Mouse (Mus musculus) heart, embryonic 13.5 days (tissue): ENCODE data around the gene Ddx39. TPM values are rescaled to one million over a fixed set of nuclear protein-coding genes. Genes with fewer than 3 reads are reported as not detected.

Experiments
- ATAC-seq: fragments of 200-750 bp; cut with Nextera tagmentation; 2 replicates; pipeline ENCODE4 v1.8.0; 2017; ENCODE audit warnings: moderate TSS enrichment; ENCODE audit not compliant: insufficient number of reproducible peaks, low FRiP score, low TSS enrichment; ENCODE audit errors: extremely low read depth
- H3K27ac ChIP-seq: fragments of 300-500 bp; sonication (generic); replicated peaks from 2 replicates; pipeline ENCODE4 v1.5.1; 2015; ENCODE audit warnings: moderate library complexity, mild to moderate bottlenecking, inconsistent platforms
- H3K27me3 ChIP-seq: fragments of 300-500 bp; sonication (generic); replicated peaks from 2 replicates; pipeline ENCODE4 v1.6.1; 2015; ENCODE audit warnings: mild to moderate bottlenecking, inconsistent platforms
- H3K36me3 ChIP-seq: fragments of 300-500 bp; sonication (generic); 2 replicates; pipeline ENCODE4 v1.6.1; 2015; ENCODE audit warnings: mild to moderate bottlenecking, inconsistent platforms
- H3K4me1 ChIP-seq: fragments of 300-500 bp; sonication (generic); 2 replicates; pipeline ENCODE4 v1.6.1; 2015; ENCODE audit warnings: inconsistent platforms
- H3K4me2 ChIP-seq: fragments of 300-500 bp; sonication (generic); 2 replicates; pipeline ENCODE4 v1.6.1; 2015; ENCODE audit warnings: inconsistent platforms, mild to moderate bottlenecking, moderate library complexity
- H3K4me3 ChIP-seq: fragments of 300-500 bp; sonication (generic); 2 replicates; pipeline ENCODE4 v1.5.1; 2015; ENCODE audit warnings: moderate library complexity, mild to moderate bottlenecking, inconsistent platforms
- H3K9ac ChIP-seq: fragments of 300-500 bp; sonication (generic); 2 replicates; pipeline ENCODE4 v1.6.1; 2015; ENCODE audit warnings: inconsistent platforms, mild to moderate bottlenecking, moderate library complexity
- H3K9me3 ChIP-seq: fragments of 300-500 bp; sonication (generic); 2 replicates; pipeline ENCODE4 v1.6.1; 2016; ENCODE audit warnings: inconsistent platforms
- WGBS: fragments of 180-500 bp; shearing (Covaris S2); methylation state at CpG from one replicate; pipeline ENCODE4 v1.1.7; 2015; ENCODE audit warnings: mixed read lengths; 5-methylcytosine and 5-hydroxymethylcytosine counted together
- microRNA-seq: library from miRNA; unstranded; fragments of <30 nt; microRNA quantifications from one replicate; pipeline ENCODE4, GENCODE M21; 2016
- polyA plus RNA-seq: library from polyadenylated mRNA; unstranded; fragments of >200 nt; fragmentation: Nextera tagmentation; extraction: Ambion mirVana; gene quantifications from 2 replicates; pipeline ENCODE4 v1.2.1, GENCODE M21; 2015

Gene Ddx39
- polyA plus RNA-seq, 1 experiment from 2014 or later, result 133 TPM

GRCm38 (mm10) chr8:83771791-83772190 lies 56.8 kb downstream of the Ddx39 start:
- Histone ChIP-seq H3K36me3 (no peaks in the 10 kb centered on the region), H3K4me1 (peaks cover 22% of the 10 kb centered on the region), H3K9me3 (peaks cover 4% of the 10 kb centered on the region; the same call in 1 of the 2 replicates), H3K4me2 (no peak overlapping the region), H3K27ac (no peak overlapping the region), H3K9ac (no peak overlapping the region), H3K4me3 (no peak overlapping the region), H3K27me3 (no peaks in the 10 kb centered on the region)
- 40% methylated on average over 4 of the region's 4 CpGs for WGBS
- ATAC-seq, result no peak

- Histone ChIP-seq H3K4me2 (peak overlapping the region; percentile 80), H3K27me3 (no peaks in the 10 kb centered on the region), H3K4me3 (peak overlapping the region; percentile 54), H3K9me3 (no peaks in the 10 kb centered on the region), H3K9ac (peak overlapping the region; percentile 78), H3K36me3 (no peaks in the 10 kb centered on the region), H3K4me1 (peaks cover 22% of the 10 kb centered on the region), H3K27ac (peak overlapping the region; percentile 20; the same call in 1 of the 2 replicates)
- 0 out of 2 replicates have a peak, but pooled peaks have one; percentile 39 for ATAC-seq
- WGBS, result 3% methylated on average over 25 of the region's 25 CpGs
Observed at GRCm38 (mm10) chr8:83772701-83773451, 57.9 kb downstream of the Ddx39 start.

DNA sequence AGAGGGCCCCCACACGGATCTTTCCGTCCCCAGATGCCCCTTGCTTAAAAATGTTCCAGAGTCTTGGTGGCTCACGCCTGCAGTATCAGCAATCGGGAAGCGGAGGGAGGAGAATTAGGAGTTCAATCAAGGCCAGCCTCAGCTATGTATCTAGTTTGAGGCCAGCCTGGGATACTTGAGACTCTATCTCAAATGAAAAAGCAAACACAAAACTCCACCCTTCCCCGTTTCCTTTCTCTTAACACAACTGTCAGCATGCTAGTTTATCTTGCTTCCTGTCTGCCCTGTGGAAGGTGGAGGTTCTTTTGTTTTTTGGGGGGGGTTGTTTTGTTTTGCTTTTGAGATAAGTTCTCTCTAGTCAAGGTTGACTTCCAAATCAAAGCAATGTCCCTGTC lies 58.5 kb downstream of the Ddx39 start:
- Histone ChIP-seq H3K9me3 (no peaks in the 10 kb centered on the region), H3K4me3 (peak overlapping the region; percentile 54), H3K9ac (peak overlapping the region; percentile 78), H3K27ac (peak overlapping the region; percentile 20; the same call in 1 of the 2 replicates), H3K4me1 (peaks cover 21% of the 10 kb centered on the region), H3K27me3 (no peaks in the 10 kb centered on the region), H3K4me2 (peak overlapping the region; percentile 80), H3K36me3 (no peaks in the 10 kb centered on the region)
- WGBS, result 21% methylated on average over 6 of the region's 6 CpGs
- ATAC-seq, result no peak

- H3K4me1 ChIP-seq, result peaks cover 17% of the 10 kb centered on the region
- no peak overlapping the region for H3K4me2 ChIP-seq
- H3K27ac ChIP-seq, result no peak overlapping the region
- 94% methylated on average over 2 of the region's 2 CpGs for WGBS
- H3K9ac ChIP-seq, result no peak overlapping the region
- no peaks in the 10 kb centered on the region for H3K9me3 ChIP-seq
- H3K27me3 ChIP-seq, result no peaks in the 10 kb centered on the region
- H3K4me3 ChIP-seq, result no peak overlapping the region
- H3K36me3 ChIP-seq, result no peaks in the 10 kb centered on the region
- no peak for ATAC-seq
Observed at GRCm38 (mm10) chr8:83774221-83774620, 59.2 kb downstream of the Ddx39 start.

Small RNAs within 50 kb of the gene (microRNA-seq; reads per million reads assigned to microRNA genes)
- gene Mir1668, result not detected

Other genes starting within 250 kb of the Ddx39 start
- gene Olfr370, start 179.4 kb upstream of the Ddx39 start, polyA plus RNA-seq, result not detected in 2 replicates
- gene Ndufb7, start 148.5 kb upstream of the Ddx39 start, polyA plus RNA-seq, result 524 and 602 TPM in 2 replicates
- gene Tecr, start 107.2 kb upstream of the Ddx39 start, polyA plus RNA-seq, result 438 and 474 TPM in 2 replicates
- 41.4 and 47.4 TPM in 2 replicates for gene Dnajb1, start 107.0 kb upstream of the Ddx39 start, polyA plus RNA-seq
- gene Gipc1, start 62.5 kb upstream of the Ddx39 start, polyA plus RNA-seq, result 155 and 164 TPM in 2 replicates
- gene Ptger1, start 48.5 kb upstream of the Ddx39 start, polyA plus RNA-seq, result 0.35 and 0.41 TPM in 2 replicates
- gene Pkn1, start 16.0 kb upstream of the Ddx39 start, polyA plus RNA-seq, result 19.5 and 20.0 TPM in 2 replicates
- gene Adgre5, start 26.1 kb downstream of the Ddx39 start, polyA plus RNA-seq, result 25.0 and 28.4 TPM in 2 replicates
- gene Adgrl1, start 184.9 kb downstream of the Ddx39 start, polyA plus RNA-seq, result 8.5 and 8.7 TPM in 2 replicates
- 0.41 and 0.55 TPM in 2 replicates for gene Gm10644, start 240.0 kb downstream of the Ddx39 start, polyA plus RNA-seq
- gene Asf1b, start 240.3 kb downstream of the Ddx39 start, polyA plus RNA-seq, result 57.0 and 62.7 TPM in 2 replicates